Mouse (Mus musculus): ENCODE measurements around the gene Il34.

- TF ChIP-seq TAL1 (IDR thresholded peaks at IDR 0.05; ENCODE audit: low read length) (no peak), GATA1 (IDR thresholded peaks at IDR 0.05; ENCODE audit: low read length) (no peak)
Observed at GRCm38 (mm10) chr8:110726893-110727292, 78.8 kb downstream of the Il34 start.

Data from erythroblast, embryonic 14.5 days (primary cell).